Mouse (Mus musculus) midbrain, embryonic 14.5 days (tissue): ENCODE results near the gene Washc4. TPM values are rescaled to one million over a fixed set of nuclear protein-coding genes. Genes with fewer than 3 reads are reported as not detected.

ENCODE experiments used
- polyA plus RNA-seq: library from polyadenylated mRNA; unstranded; fragments of >200 nt; fragmentation: Nextera tagmentation; extraction: Ambion mirVana; gene quantifications from 2 replicates; pipeline ENCODE4 v1.2.1, GENCODE M21; 2014

Gene Washc4
- polyA plus RNA-seq, 1 experiment from 2014 or later = 35.0 TPM

Other genes starting within 250 kb of the Washc4 start
- 8.6 and 9.9 TPM in 2 replicates for gene Slc41a2, start 205.9 kb upstream of the Washc4 start, polyA plus RNA-seq
- gene D10Wsu102e, start 183.5 kb upstream of the Washc4 start, polyA plus RNA-seq = 1.0 and 1.1 TPM in 2 replicates
- 16.0 and 18.5 TPM in 2 replicates for gene Aldh1l2, start 9.6 kb upstream of the Washc4 start, polyA plus RNA-seq
- 27.9 and 38.7 TPM in 2 replicates for gene Appl2, start 105.0 kb downstream of the Washc4 start, polyA plus RNA-seq
- gene 1500009L16Rik, start 179.1 kb downstream of the Washc4 start, polyA plus RNA-seq = 65.9 and 76.9 TPM in 2 replicates